Mouse (Mus musculus): ENCODE results near the gene 4931406P16Rik. TPM values are rescaled to one million over a fixed set of nuclear protein-coding genes. Genes with fewer than 3 reads are reported as not detected.

4931406P16Rik gene
- polyA plus RNA-seq, 1 experiment, result 17.6 TPM

- Histone ChIP-seq H3K36me3 (ENCODE audit: control insufficient read depth, insufficient read depth, low read length) (no peaks in the 10 kb centered on the region), H3K27ac (ENCODE audit: control insufficient read depth, insufficient read depth, low read depth, low read length) (peak overlapping the region; percentile 86), H3K4me1 (ENCODE audit: control insufficient read depth, insufficient read depth, low read length) (no peaks in the 10 kb centered on the region; the same call in 1 of the 2 replicates), H3K4me3 (ENCODE audit: control insufficient read depth, low read depth, low read length) (no peak overlapping the region), H3K27me3 (ENCODE audit: control insufficient read depth, insufficient read depth, low read length) (no peaks in the 10 kb centered on the region)
- no peak for TF ChIP-seq CTCF (IDR thresholded peaks at IDR 0.05; ENCODE audit: control insufficient read depth, insufficient read depth, insufficient replicate concordance, low read depth, low read length)
- TF ChIP-seq POLR2A (IDR thresholded peaks at IDR 0.05; ENCODE audit: control insufficient read depth, low read depth, low read length), result no peak
Measured at GRCm38 (mm10) chr7:34317901-34318476, 4.6 kb upstream of the 4931406P16Rik start.

DNA sequence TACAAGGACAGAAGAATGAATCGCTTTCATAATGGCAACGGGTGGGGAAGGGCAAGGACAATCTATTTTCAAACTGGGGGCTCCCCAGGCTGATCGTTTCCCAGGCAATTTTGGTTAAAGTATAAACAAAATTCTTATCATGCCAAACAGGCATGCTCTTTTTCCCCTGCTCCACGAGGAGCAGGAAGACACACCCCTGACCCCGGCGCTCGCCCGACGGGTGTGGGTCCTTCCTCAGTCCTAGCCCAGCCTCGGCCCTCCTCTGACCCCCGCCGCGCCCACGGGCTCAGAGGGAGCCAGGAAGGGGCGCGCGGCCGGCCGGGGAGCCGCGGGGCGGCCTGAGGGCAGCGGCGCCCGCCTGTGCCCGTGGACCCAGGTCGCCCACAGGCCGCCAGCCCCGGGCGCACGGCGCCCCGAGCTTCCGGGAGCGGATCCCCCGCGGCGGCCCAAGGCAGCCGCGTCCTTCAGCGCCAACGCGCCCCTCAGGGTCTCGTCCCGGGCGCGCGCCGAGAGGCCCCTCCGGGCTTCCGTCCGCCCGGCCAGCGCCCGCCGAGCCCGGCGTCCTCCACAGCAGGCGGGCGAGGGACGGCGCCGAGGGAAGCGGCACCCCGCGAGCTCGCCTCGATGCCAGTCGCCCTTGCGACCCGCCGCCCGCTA lies 437 bp downstream of the 4931406P16Rik start:
- TF ChIP-seq CTCF (IDR thresholded peaks at IDR 0.05; ENCODE audit: control insufficient read depth, insufficient read depth, insufficient replicate concordance, low read depth, low read length) (no peak), POLR2A (IDR thresholded peaks at IDR 0.05; ENCODE audit: control insufficient read depth, low read depth, low read length) (no peak)

DNA sequence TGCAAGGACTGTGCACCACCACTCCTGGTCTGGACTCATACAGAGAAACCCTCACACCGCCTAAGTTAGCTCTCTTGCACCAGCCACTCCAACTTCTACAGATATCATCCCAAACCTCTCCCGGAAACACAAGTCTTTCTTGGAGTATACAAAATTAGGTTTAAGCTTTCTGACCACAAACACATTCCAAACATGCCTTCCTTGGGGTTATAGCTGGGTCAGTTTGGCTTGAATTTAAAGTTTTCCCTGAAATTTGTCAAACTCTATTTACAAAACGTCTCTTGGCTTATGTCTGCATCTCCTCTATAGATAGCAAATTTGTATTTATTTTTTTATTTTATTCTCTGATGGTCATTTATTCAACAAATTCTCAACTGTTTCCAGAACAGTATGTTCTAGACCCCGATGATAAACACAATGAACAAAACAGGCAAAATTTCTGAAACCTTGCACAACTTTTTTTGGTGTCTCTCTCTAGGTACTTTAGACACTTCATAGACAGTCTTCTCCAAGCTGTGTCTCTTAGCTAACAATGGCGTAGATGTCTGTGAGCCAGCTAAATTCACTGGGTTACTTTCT lies 4.1 kb downstream of the 4931406P16Rik start:
- Histone ChIP-seq H3K4me1 (ENCODE audit: control insufficient read depth, insufficient read depth, low read length) (no peaks in the 10 kb centered on the region; the same call in 1 of the 2 replicates), H3K27ac (ENCODE audit: control insufficient read depth, insufficient read depth, low read depth, low read length) (no peak overlapping the region), H3K36me3 (ENCODE audit: control insufficient read depth, insufficient read depth, low read length) (no peaks in the 10 kb centered on the region), H3K4me3 (ENCODE audit: control insufficient read depth, low read depth, low read length) (no peak overlapping the region), H3K27me3 (ENCODE audit: control insufficient read depth, insufficient read depth, low read length) (no peaks in the 10 kb centered on the region)
- TF ChIP-seq POLR2A (IDR thresholded peaks at IDR 0.05; ENCODE audit: control insufficient read depth, low read depth, low read length) (no peak), CTCF (IDR thresholded peaks at IDR 0.05; ENCODE audit: control insufficient read depth, insufficient read depth, insufficient replicate concordance, low read depth, low read length) (no peak)

More for the DNA sequence above, 437 bp downstream of the 4931406P16Rik start:
- Histone ChIP-seq H3K4me1 (ENCODE audit: control insufficient read depth, insufficient read depth, low read length) (no peaks in the 10 kb centered on the region; the same call in 1 of the 2 replicates), H3K4me3 (ENCODE audit: control insufficient read depth, low read depth, low read length) (peak overlapping the region; percentile 75), H3K36me3 (ENCODE audit: control insufficient read depth, insufficient read depth, low read length) (no peaks in the 10 kb centered on the region), H3K27me3 (ENCODE audit: control insufficient read depth, insufficient read depth, low read length) (no peaks in the 10 kb centered on the region), H3K27ac (ENCODE audit: control insufficient read depth, insufficient read depth, low read depth, low read length) (peak overlapping the region; percentile 77)

GRCm38 (mm10) chr7:34308586-34308985 lies 4.8 kb downstream of the 4931406P16Rik start:
- no peaks in the 10 kb centered on the region for H3K36me3 ChIP-seq (ENCODE audit: control insufficient read depth, insufficient read depth, low read length)
- TF ChIP-seq POLR2A (IDR thresholded peaks at IDR 0.05; ENCODE audit: control insufficient read depth, low read depth, low read length) (no peak), CTCF (IDR thresholded peaks at IDR 0.05; ENCODE audit: control insufficient read depth, insufficient read depth, insufficient replicate concordance, low read depth, low read length) (no peak)
- no peaks in the 10 kb centered on the region for H3K27me3 ChIP-seq (ENCODE audit: control insufficient read depth, insufficient read depth, low read length)
- H3K4me3 ChIP-seq (ENCODE audit: control insufficient read depth, low read depth, low read length), result no peak overlapping the region
- H3K27ac ChIP-seq (ENCODE audit: control insufficient read depth, insufficient read depth, low read depth, low read length), result peak overlapping the region; percentile 37; the same call in 1 of the 2 replicates
- no peaks in the 10 kb centered on the region; the same call in 1 of the 2 replicates for H3K4me1 ChIP-seq (ENCODE audit: control insufficient read depth, insufficient read depth, low read length)

- no peak overlapping the region for H3K27ac ChIP-seq (ENCODE audit: control insufficient read depth, insufficient read depth, low read depth, low read length)
- no peak for TF ChIP-seq POLR2A (IDR thresholded peaks at IDR 0.05; ENCODE audit: control insufficient read depth, low read depth, low read length)
- no peak for TF ChIP-seq CTCF (IDR thresholded peaks at IDR 0.05; ENCODE audit: control insufficient read depth, insufficient read depth, insufficient replicate concordance, low read depth, low read length)
- H3K4me1 ChIP-seq (ENCODE audit: control insufficient read depth, insufficient read depth, low read length), result no peaks in the 10 kb centered on the region
- H3K27me3 ChIP-seq (ENCODE audit: control insufficient read depth, insufficient read depth, low read length), result no peaks in the 10 kb centered on the region
- H3K4me3 ChIP-seq (ENCODE audit: control insufficient read depth, low read depth, low read length), result no peak overlapping the region
- H3K36me3 ChIP-seq (ENCODE audit: control insufficient read depth, insufficient read depth, low read length), result no peaks in the 10 kb centered on the region
Measured at GRCm38 (mm10) chr7:34305454-34305853, 7.9 kb downstream of the 4931406P16Rik start.

DNA sequence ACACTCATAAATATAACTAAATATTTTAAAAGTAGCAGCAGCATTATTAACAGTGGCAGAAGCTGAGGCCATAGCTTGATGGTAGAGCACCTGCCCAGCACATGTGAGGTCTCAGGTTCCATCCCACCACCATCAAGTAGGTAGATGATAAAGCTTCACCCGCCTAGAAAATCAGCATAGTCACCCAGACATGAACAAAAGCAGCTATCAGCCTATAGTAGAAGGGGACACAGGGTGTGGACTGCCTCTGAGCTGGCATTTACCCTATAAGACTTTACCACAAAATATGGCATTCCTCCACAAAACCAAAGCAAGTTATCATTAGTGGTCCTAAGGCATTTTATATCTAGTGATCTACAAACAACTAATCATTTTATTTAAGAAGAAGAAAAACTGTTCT lies 10.7 kb downstream of the 4931406P16Rik start:
- no peaks in the 10 kb centered on the region for H3K27me3 ChIP-seq (ENCODE audit: control insufficient read depth, insufficient read depth, low read length)
- TF ChIP-seq CTCF (IDR thresholded peaks at IDR 0.05; ENCODE audit: control insufficient read depth, insufficient read depth, insufficient replicate concordance, low read depth, low read length) (no peak), POLR2A (IDR thresholded peaks at IDR 0.05; ENCODE audit: control insufficient read depth, low read depth, low read length) (no peak)
- H3K27ac ChIP-seq (ENCODE audit: control insufficient read depth, insufficient read depth, low read depth, low read length), result peak overlapping the region; percentile 24; the same call in 1 of the 2 replicates
- no peak overlapping the region for H3K4me3 ChIP-seq (ENCODE audit: control insufficient read depth, low read depth, low read length)
- H3K4me1 ChIP-seq (ENCODE audit: control insufficient read depth, insufficient read depth, low read length), result no peaks in the 10 kb centered on the region
- H3K36me3 ChIP-seq (ENCODE audit: control insufficient read depth, insufficient read depth, low read length), result no peaks in the 10 kb centered on the region

- no peak overlapping the region for H3K4me3 ChIP-seq (ENCODE audit: control insufficient read depth, low read depth, low read length)
- no peak for TF ChIP-seq POLR2A (IDR thresholded peaks at IDR 0.05; ENCODE audit: control insufficient read depth, low read depth, low read length)
- no peak for TF ChIP-seq CTCF (IDR thresholded peaks at IDR 0.05; ENCODE audit: control insufficient read depth, insufficient read depth, insufficient replicate concordance, low read depth, low read length)
- no peaks in the 10 kb centered on the region for H3K4me1 ChIP-seq (ENCODE audit: control insufficient read depth, insufficient read depth, low read length)
- no peaks in the 10 kb centered on the region for H3K36me3 ChIP-seq (ENCODE audit: control insufficient read depth, insufficient read depth, low read length)
- H3K27me3 ChIP-seq (ENCODE audit: control insufficient read depth, insufficient read depth, low read length), result no peaks in the 10 kb centered on the region
- H3K27ac ChIP-seq (ENCODE audit: control insufficient read depth, insufficient read depth, low read depth, low read length), result 0 out of 2 replicates have a peak overlapping the region, but pooled peaks have one; percentile 43
Measured at GRCm38 (mm10) chr7:34301952-34302351, 11.4 kb downstream of the 4931406P16Rik start.

Data from testis, adult 2 months (tissue).